Mouse (Mus musculus): ENCODE measurements around the gene Rab3il1. TPM values are rescaled to one million over a fixed set of nuclear protein-coding genes. Genes with fewer than 3 reads are reported as not detected.
A peak's percentile ranks its signal among the peaks of the same experiment; 100 is the strongest.

Rab3il1 gene
- polyA plus RNA-seq, 1 experiment: 4.1 TPM

GRCm38 (mm10) chr19:10038910-10039309, 37.4 kb downstream of the Rab3il1 start:
- H3K27ac ChIP-seq (ENCODE audit: insufficient read depth, low read length): no peak overlapping the region
- H3K27me3 ChIP-seq (ENCODE audit: control insufficient read depth, insufficient read depth, low read length, poor library complexity, severe bottlenecking): 0 out of 2 replicates have a peak, but pooled peaks cover 5% of the 10 kb centered on the region
- no peak overlapping the region for H3K9ac ChIP-seq (ENCODE audit: low read depth, poor library complexity, severe bottlenecking)
- no peaks in the 10 kb centered on the region for H3K36me3 ChIP-seq (ENCODE audit: control insufficient read depth, insufficient read depth, low read length, poor library complexity, severe bottlenecking)
- TF ChIP-seq CTCF (IDR thresholded peaks at IDR 0.05; ENCODE audit: low read depth, low read length): no peak
- TF ChIP-seq POLR2A (IDR thresholded peaks at IDR 0.05; ENCODE audit: insufficient read depth, low read length): no peak
- TF ChIP-seq EP300 (IDR thresholded peaks at IDR 0.05; ENCODE audit: insufficient read depth, low read depth, low read length): no peak
- H3K4me3 ChIP-seq (ENCODE audit: low read depth, low read length): no peak overlapping the region
- no peaks in the 10 kb centered on the region for H3K9me3 ChIP-seq (replicated peaks; ENCODE audit: control insufficient read depth, insufficient read depth, low read length, poor library complexity, severe bottlenecking)
- H3K4me1 ChIP-seq (ENCODE audit: control insufficient read depth, insufficient read depth, low read length): no peaks in the 10 kb centered on the region

GRCm38 (mm10) chr19:10039615-10040014, 38.1 kb downstream of the Rab3il1 start:
- TF ChIP-seq POLR2A (IDR thresholded peaks at IDR 0.05; ENCODE audit: insufficient read depth, low read length) (no peak), CTCF (IDR thresholded peaks at IDR 0.05; ENCODE audit: low read depth, low read length) (peak; percentile 53), EP300 (IDR thresholded peaks at IDR 0.05; ENCODE audit: insufficient read depth, low read depth, low read length) (no peak)
- Histone ChIP-seq H3K27me3 (ENCODE audit: control insufficient read depth, insufficient read depth, low read length, poor library complexity, severe bottlenecking) (0 out of 2 replicates have a peak, but pooled peaks cover 5% of the 10 kb centered on the region), H3K9me3 (replicated peaks; ENCODE audit: control insufficient read depth, insufficient read depth, low read length, poor library complexity, severe bottlenecking) (no peaks in the 10 kb centered on the region), H3K4me1 (ENCODE audit: control insufficient read depth, insufficient read depth, low read length) (no peaks in the 10 kb centered on the region), H3K36me3 (ENCODE audit: control insufficient read depth, insufficient read depth, low read length, poor library complexity, severe bottlenecking) (no peaks in the 10 kb centered on the region), H3K9ac (ENCODE audit: low read depth, poor library complexity, severe bottlenecking) (no peak overlapping the region), H3K27ac (ENCODE audit: insufficient read depth, low read length) (no peak overlapping the region), H3K4me3 (ENCODE audit: low read depth, low read length) (no peak overlapping the region)

- Histone ChIP-seq H3K27ac (ENCODE audit: insufficient read depth, low read length) (no peak overlapping the region), H3K4me3 (ENCODE audit: low read depth, low read length) (no peak overlapping the region), H3K9ac (ENCODE audit: low read depth, poor library complexity, severe bottlenecking) (peak overlapping the region; percentile 64), H3K4me1 (ENCODE audit: control insufficient read depth, insufficient read depth, low read length) (no peaks in the 10 kb centered on the region), H3K27me3 (ENCODE audit: control insufficient read depth, insufficient read depth, low read length, poor library complexity, severe bottlenecking) (0 out of 2 replicates have a peak, but pooled peaks cover 5% of the 10 kb centered on the region), H3K36me3 (ENCODE audit: control insufficient read depth, insufficient read depth, low read length, poor library complexity, severe bottlenecking) (no peaks in the 10 kb centered on the region), H3K9me3 (replicated peaks; ENCODE audit: control insufficient read depth, insufficient read depth, low read length, poor library complexity, severe bottlenecking) (no peaks in the 10 kb centered on the region)
- TF ChIP-seq POLR2A (IDR thresholded peaks at IDR 0.05; ENCODE audit: insufficient read depth, low read length) (no peak), EP300 (IDR thresholded peaks at IDR 0.05; ENCODE audit: insufficient read depth, low read depth, low read length) (no peak), CTCF (IDR thresholded peaks at IDR 0.05; ENCODE audit: low read depth, low read length) (no peak)
These were observed 39.5 kb downstream of the Rab3il1 start for GRCm38 (mm10) chr19:10040866-10041387.

- no peaks in the 10 kb centered on the region for H3K9me3 ChIP-seq (replicated peaks; ENCODE audit: control insufficient read depth, insufficient read depth, low read length, poor library complexity, severe bottlenecking)
These were observed 40.1 kb downstream of the Rab3il1 start, which contains the start of gene Fads3 for GRCm38 (mm10) chr19:10041388-10042148. Gene Fads3 (plus strand): TSS chr19:10041569.

GRCm38 (mm10) chr19:10042232-10042631, 40.8 kb downstream of the Rab3il1 start:
- Histone ChIP-seq H3K9ac (ENCODE audit: low read depth, poor library complexity, severe bottlenecking) (no peak overlapping the region), H3K36me3 (ENCODE audit: control insufficient read depth, insufficient read depth, low read length, poor library complexity, severe bottlenecking) (no peaks in the 10 kb centered on the region), H3K4me3 (ENCODE audit: low read depth, low read length) (no peak overlapping the region), H3K9me3 (replicated peaks; ENCODE audit: control insufficient read depth, insufficient read depth, low read length, poor library complexity, severe bottlenecking) (no peaks in the 10 kb centered on the region), H3K27ac (ENCODE audit: insufficient read depth, low read length) (no peak overlapping the region), H3K27me3 (ENCODE audit: control insufficient read depth, insufficient read depth, low read length, poor library complexity, severe bottlenecking) (0 out of 2 replicates have a peak, but pooled peaks cover 5% of the 10 kb centered on the region), H3K4me1 (ENCODE audit: control insufficient read depth, insufficient read depth, low read length) (no peaks in the 10 kb centered on the region)
- no peak for TF ChIP-seq POLR2A (IDR thresholded peaks at IDR 0.05; ENCODE audit: insufficient read depth, low read length)
- TF ChIP-seq EP300 (IDR thresholded peaks at IDR 0.05; ENCODE audit: insufficient read depth, low read depth, low read length): no peak
- no peak for TF ChIP-seq CTCF (IDR thresholded peaks at IDR 0.05; ENCODE audit: low read depth, low read length)

More at GRCm38 (mm10) chr19:10041388-10042148, 40.1 kb downstream of the Rab3il1 start, which contains the start of gene Fads3:
- H3K27me3 ChIP-seq (ENCODE audit: control insufficient read depth, insufficient read depth, low read length, poor library complexity, severe bottlenecking): 0 out of 2 replicates have a peak, but pooled peaks cover 5% of the 10 kb centered on the region
- H3K36me3 ChIP-seq (ENCODE audit: control insufficient read depth, insufficient read depth, low read length, poor library complexity, severe bottlenecking): no peaks in the 10 kb centered on the region
- H3K9ac ChIP-seq (ENCODE audit: low read depth, poor library complexity, severe bottlenecking): peak within 1 kb of the TSS; percentile 64
- no peaks in the 10 kb centered on the region for H3K4me1 ChIP-seq (ENCODE audit: control insufficient read depth, insufficient read depth, low read length)
- TF ChIP-seq CTCF (IDR thresholded peaks at IDR 0.05; ENCODE audit: low read depth, low read length): no peak
- TF ChIP-seq EP300 (IDR thresholded peaks at IDR 0.05; ENCODE audit: insufficient read depth, low read depth, low read length): no peak
- TF ChIP-seq POLR2A (IDR thresholded peaks at IDR 0.05; ENCODE audit: insufficient read depth, low read length): no peak
- H3K4me3 ChIP-seq (ENCODE audit: low read depth, low read length): peak within 1 kb of the TSS; percentile 62
- no peak within 1 kb of the TSS for H3K27ac ChIP-seq (ENCODE audit: insufficient read depth, low read length)

- no peak for TF ChIP-seq POLR2A (IDR thresholded peaks at IDR 0.05; ENCODE audit: insufficient read depth, low read length)
- no peak for TF ChIP-seq CTCF (IDR thresholded peaks at IDR 0.05; ENCODE audit: low read depth, low read length)
- no peak for TF ChIP-seq EP300 (IDR thresholded peaks at IDR 0.05; ENCODE audit: insufficient read depth, low read depth, low read length)
- H3K27ac ChIP-seq (ENCODE audit: insufficient read depth, low read length): no peak overlapping the region
- no peak overlapping the region for H3K9ac ChIP-seq (ENCODE audit: low read depth, poor library complexity, severe bottlenecking)
- no peak overlapping the region for H3K4me3 ChIP-seq (ENCODE audit: low read depth, low read length)
- H3K27me3 ChIP-seq (ENCODE audit: control insufficient read depth, insufficient read depth, low read length, poor library complexity, severe bottlenecking): 0 out of 2 replicates have a peak, but pooled peaks cover 5% of the 10 kb centered on the region
- H3K36me3 ChIP-seq (ENCODE audit: control insufficient read depth, insufficient read depth, low read length, poor library complexity, severe bottlenecking): no peaks in the 10 kb centered on the region
- H3K9me3 ChIP-seq (replicated peaks; ENCODE audit: control insufficient read depth, insufficient read depth, low read length, poor library complexity, severe bottlenecking): no peaks in the 10 kb centered on the region
- no peaks in the 10 kb centered on the region for H3K4me1 ChIP-seq (ENCODE audit: control insufficient read depth, insufficient read depth, low read length)
These were observed 41.3 kb downstream of the Rab3il1 start for GRCm38 (mm10) chr19:10042816-10043215.

Data from ES-Bruce4 (cell line).